Mouse (Mus musculus) embryonic facial prominence, embryonic 11.5 days (tissue): ENCODE data around the gene Nlgn3. TPM values are rescaled to one million over a fixed set of nuclear protein-coding genes. Genes with fewer than 3 reads are reported as not detected.
A peak's percentile ranks its signal among the peaks of the same experiment; 100 is the strongest.

Experiments
- ATAC-seq: fragments of 200-750 bp; cut with Nextera tagmentation; replicated peaks from 2 replicates; pipeline ENCODE4 v1.8.0; 2017; ENCODE audit warnings: low read depth; ENCODE audit not compliant: insufficient number of reproducible peaks, low FRiP score, low TSS enrichment
- DNase-seq: peaks from one replicate; pipeline ENCODE4 v3.0.0-alpha.2; 2015; ENCODE audit warnings: low spot score
- H3K27ac ChIP-seq: fragments of 300-500 bp; sonication (generic); replicated peaks from 2 replicates; pipeline ENCODE4 v1.5.1; 2014; ENCODE audit warnings: mild to moderate bottlenecking, low read depth, low read length, control low read depth
- H3K27me3 ChIP-seq: fragments of 300-500 bp; sonication (generic); 2 replicates; pipeline ENCODE4 v1.6.1; 2014; ENCODE audit warnings: mild to moderate bottlenecking, low read length, moderate library complexity, mixed read lengths; ENCODE audit not compliant: control insufficient read depth, insufficient read depth
- H3K36me3 ChIP-seq: fragments of 300-500 bp; sonication (generic); replicated peaks from 2 replicates; pipeline ENCODE4 v1.6.1; 2014; ENCODE audit warnings: low read depth, mild to moderate bottlenecking, low read length, moderate library complexity, mixed read lengths; ENCODE audit not compliant: control insufficient read depth, insufficient read depth
- H3K4me1 ChIP-seq: fragments of 300-500 bp; sonication (generic); 2 replicates; pipeline ENCODE4 v1.6.1; 2014; ENCODE audit warnings: low read length, mixed read lengths; ENCODE audit not compliant: control insufficient read depth, insufficient read depth
- H3K4me2 ChIP-seq: fragments of 300-500 bp; sonication (generic); 2 replicates; pipeline ENCODE4 v1.6.1; 2014; ENCODE audit warnings: low read depth, mild to moderate bottlenecking, control low read depth, low read length, moderate library complexity
- H3K4me3 ChIP-seq: fragments of 300-500 bp; sonication (generic); 2 replicates; pipeline ENCODE4 v1.5.1; 2014; ENCODE audit warnings: low read depth, low read length, control low read depth
- H3K9ac ChIP-seq: fragments of 300-500 bp; sonication (generic); replicated peaks from 2 replicates; pipeline ENCODE4 v1.6.1; 2014; ENCODE audit warnings: mild to moderate bottlenecking, control low read depth, low read length
- H3K9me3 ChIP-seq: fragments of 300-500 bp; sonication (generic); replicated peaks from 2 replicates; pipeline ENCODE4 v1.6.1; 2016; ENCODE audit warnings: mild to moderate bottlenecking, low read length, inconsistent platforms, mixed read lengths; ENCODE audit not compliant: control insufficient read depth
- whole genome bisulfite sequencing: fragments of 180-500 bp; shearing (Covaris S2); extraction: QIAGEN DNeasy Blood & Tissue Kit; methylation state at CpG from one replicate; pipeline ENCODE4 v1.1.7; 2014; 5-methylcytosine and 5-hydroxymethylcytosine counted together
- polyA plus RNA-seq: library from polyadenylated mRNA; unstranded; fragments of >200 nt; fragmentation: Nextera tagmentation; extraction: Ambion mirVana; gene quantifications from 2 replicates; pipeline ENCODE4 v1.2.1, GENCODE M21; 2014

Nlgn3 gene
- polyA plus RNA-seq, 1 experiment from 2014 or later = 14.2 TPM

DNA sequence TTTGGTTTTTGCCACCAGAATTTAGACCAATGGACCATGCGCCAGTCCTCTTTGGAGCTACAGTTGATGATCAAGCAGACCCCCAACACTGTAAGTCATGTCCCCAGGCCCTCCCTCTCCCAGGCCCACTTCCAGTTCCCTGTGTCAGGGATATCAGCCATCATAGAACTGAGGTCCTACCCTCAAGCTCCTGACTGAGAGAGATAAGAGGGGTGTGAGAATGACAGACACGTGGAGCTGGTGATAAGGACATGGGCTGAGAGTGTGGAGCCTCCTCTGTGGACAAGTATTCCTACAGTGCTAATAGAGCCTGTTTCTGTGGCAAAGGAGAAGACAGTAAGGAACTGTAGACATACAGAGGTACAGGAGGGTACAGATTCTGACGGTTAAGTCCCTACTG, 11.4 kb upstream of the Nlgn3 start:
- ATAC-seq (no peak), DNase-seq (no peak)
- Histone ChIP-seq H3K4me2 (no peak overlapping the region), H3K9me3 (no peaks in the 10 kb centered on the region), H3K27me3 (no peaks in the 10 kb centered on the region), H3K9ac (no peak overlapping the region), H3K36me3 (no peaks in the 10 kb centered on the region; the same call in 1 of the 2 replicates), H3K4me1 (no peaks in the 10 kb centered on the region), H3K4me3 (no peak overlapping the region), H3K27ac (no peak overlapping the region)
- 96% methylated on average over 3 of the region's 3 CpGs for whole genome bisulfite sequencing

DNA sequence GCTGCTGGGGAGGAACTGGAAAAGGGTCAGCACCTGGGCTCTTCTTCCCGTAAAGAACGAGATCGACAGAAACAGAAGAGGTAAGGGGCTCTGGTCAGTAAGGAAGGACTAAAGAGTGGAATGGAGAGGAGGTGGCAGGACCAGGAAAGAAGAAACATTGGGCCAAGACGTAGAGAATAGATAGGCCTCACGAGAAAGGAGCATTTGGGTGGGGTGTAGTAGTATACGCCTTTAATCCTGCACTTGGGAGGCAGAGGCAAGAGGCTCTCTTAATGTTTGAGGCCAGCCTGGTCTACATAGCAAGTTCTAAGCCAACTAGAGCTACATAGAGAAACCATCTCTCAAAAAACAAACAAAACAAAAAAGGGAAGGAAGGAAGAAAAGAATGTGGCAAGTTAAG, 10.5 kb upstream of the Nlgn3 start:
- H3K9ac ChIP-seq = no peak overlapping the region
- 92% methylated on average over 6 of the region's 6 CpGs for WGBS
- ATAC-seq = no peak
- H3K9me3 ChIP-seq = no peaks in the 10 kb centered on the region
- DNase-seq = no peak
- H3K36me3 ChIP-seq = no peaks in the 10 kb centered on the region; the same call in 1 of the 2 replicates
- no peaks in the 10 kb centered on the region for H3K4me1 ChIP-seq
- H3K4me3 ChIP-seq = no peak overlapping the region
- no peaks in the 10 kb centered on the region for H3K27me3 ChIP-seq
- no peak overlapping the region for H3K4me2 ChIP-seq
- no peak overlapping the region for H3K27ac ChIP-seq

DNA sequence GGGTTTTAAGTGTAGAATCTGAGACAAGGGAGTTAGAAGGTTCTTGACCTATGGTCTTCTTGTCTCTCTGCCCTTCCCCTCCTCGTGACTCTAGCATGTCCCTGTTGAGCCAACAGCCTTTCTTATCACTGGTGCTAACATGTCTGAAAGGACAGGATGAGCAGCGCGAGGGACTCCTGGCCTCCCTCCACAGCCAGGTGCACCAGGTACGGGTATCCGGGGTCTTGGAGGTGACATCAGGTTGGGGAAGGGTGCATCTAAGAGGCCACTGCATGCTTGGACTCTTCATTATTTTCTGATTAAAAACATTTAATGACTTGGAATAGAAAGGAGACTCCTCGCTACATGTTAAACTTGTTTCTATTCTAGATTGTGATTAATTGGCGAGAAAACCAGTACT, 9.9 kb upstream of the Nlgn3 start:
- Histone ChIP-seq H3K9ac (no peak overlapping the region), H3K9me3 (no peaks in the 10 kb centered on the region), H3K27me3 (no peaks in the 10 kb centered on the region), H3K27ac (no peak overlapping the region), H3K36me3 (no peaks in the 10 kb centered on the region; the same call in 1 of the 2 replicates), H3K4me1 (no peaks in the 10 kb centered on the region), H3K4me2 (no peak overlapping the region), H3K4me3 (no peak overlapping the region)
- no peak for ATAC-seq
- DNase-seq = no peak
- WGBS = 91% methylated on average over 7 of the region's 7 CpGs

DNA sequence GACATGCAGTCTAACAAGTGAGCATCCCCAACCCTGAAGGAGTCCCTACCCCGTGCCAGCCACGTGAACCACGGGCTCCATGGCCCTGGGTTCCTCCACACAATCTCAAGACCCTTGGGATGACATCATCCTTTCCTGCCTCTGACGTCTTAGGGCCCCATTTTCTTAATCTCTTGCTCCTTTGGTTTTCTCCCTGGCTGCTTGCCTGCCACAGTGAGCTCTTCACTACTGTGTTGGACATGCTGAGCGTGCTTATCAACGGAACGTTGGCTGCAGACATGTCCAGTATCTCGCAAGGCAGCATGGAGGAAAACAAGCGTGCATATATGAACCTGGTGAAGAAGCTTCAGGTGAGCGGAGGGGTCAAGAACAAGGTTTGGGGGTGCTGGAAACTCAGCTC, 8.9 kb upstream of the Nlgn3 start:
- no peak overlapping the region for H3K9ac ChIP-seq
- no peak overlapping the region for H3K4me2 ChIP-seq
- H3K36me3 ChIP-seq = no peaks in the 10 kb centered on the region; the same call in 1 of the 2 replicates
- H3K27me3 ChIP-seq = no peaks in the 10 kb centered on the region
- DNase-seq = no peak
- no peaks in the 10 kb centered on the region for H3K9me3 ChIP-seq
- WGBS = 89% methylated on average over 10 of the region's 10 CpGs
- no peak for ATAC-seq
- no peak overlapping the region for H3K4me3 ChIP-seq
- H3K27ac ChIP-seq = no peak overlapping the region
- no peaks in the 10 kb centered on the region for H3K4me1 ChIP-seq

DNA sequence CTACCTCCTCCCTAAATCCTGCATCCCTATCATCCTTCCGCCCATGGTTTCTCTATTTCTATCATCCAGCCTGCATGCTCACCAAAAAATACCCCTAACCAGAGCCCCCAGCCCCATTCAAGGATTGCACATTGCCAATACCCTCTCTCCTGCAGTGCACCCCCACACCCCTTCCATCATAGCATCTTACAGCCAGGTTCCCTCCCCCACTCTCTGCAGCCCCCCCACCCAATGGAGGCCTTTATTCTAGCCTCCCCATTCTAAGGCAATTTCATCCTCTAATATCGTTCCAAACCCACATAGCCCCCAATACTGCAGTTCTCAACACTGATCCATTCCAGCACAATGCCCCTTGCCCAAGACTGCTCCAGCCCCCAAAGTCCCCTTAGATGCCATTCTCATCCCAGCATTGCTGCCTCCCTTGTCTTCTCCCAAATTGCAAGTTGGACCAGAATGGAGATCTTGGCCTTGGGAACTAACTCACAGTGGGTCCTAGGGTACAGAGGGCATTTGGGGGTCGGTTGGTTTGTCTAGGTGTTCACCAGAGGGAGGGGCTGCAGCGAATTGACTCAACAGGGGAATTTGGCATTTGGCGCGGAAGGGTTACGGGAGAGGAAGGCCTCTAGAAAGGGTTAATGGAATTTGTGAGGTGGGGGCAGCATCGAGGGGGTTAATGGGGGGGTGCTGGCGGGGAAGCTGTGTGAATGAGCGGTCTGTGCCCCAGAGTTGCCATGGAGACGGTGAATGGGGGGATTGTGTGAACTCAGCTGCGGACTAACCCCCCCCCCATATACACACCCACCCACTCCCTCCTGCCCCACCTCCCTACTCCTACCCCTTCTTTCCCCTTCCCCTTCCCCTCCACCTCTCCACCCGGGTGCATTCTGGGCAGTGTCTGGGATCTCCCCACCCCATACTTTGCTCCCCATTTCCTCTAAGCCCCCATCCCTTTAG, 782 bp downstream of the Nlgn3 start:
- Histone ChIP-seq H3K4me2 (peak overlapping the region; percentile 44), H3K9me3 (no peaks in the 10 kb centered on the region), H3K4me3 (peak overlapping the region; percentile 36), H3K9ac (peak overlapping the region; percentile 41), H3K27ac (no peak overlapping the region), H3K36me3 (no peaks in the 10 kb centered on the region), H3K4me1 (no peaks in the 10 kb centered on the region), H3K27me3 (no peaks in the 10 kb centered on the region)
- WGBS = 25% methylated on average over 10 of the region's 13 CpGs
- peak; percentile 84 for ATAC-seq
- peak; percentile 61 for DNase-seq

DNA sequence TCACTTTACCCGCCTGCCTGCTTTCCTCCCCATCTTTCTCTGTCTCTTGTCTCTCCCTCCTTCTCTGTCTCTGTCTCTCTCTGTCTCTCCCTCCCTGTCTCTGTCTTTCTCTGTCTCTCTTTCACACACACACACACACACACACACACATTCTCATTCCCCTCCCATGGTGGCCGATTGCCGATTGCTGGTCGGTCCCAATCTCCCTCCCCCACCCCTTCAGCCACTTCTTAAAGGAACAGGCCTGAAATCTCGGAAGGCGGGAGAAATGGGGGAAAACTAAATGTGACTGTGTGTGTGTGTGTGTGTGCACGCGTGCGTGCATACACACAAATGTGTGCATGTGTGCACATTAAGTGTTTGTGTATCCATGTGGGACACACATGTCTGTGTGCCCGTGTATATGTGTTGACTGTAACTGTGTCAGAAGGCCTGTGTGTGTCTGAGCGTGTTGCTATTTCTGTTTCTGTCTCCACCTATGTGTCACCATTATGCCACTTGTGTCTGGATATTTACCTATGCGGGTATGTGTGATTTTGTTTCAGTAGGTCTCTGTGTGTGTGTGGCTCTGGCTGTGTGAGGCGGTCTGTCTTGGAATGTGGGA, 1.6 kb downstream of the Nlgn3 start:
- Histone ChIP-seq H3K9me3 (no peaks in the 10 kb centered on the region), H3K4me1 (no peaks in the 10 kb centered on the region), H3K36me3 (no peaks in the 10 kb centered on the region), H3K27me3 (no peaks in the 10 kb centered on the region), H3K4me3 (peak overlapping the region; percentile 36), H3K27ac (peak overlapping the region; percentile 41; the same call in 1 of the 2 replicates), H3K4me2 (peak overlapping the region; percentile 29), H3K9ac (peak overlapping the region; percentile 9; the same call in 1 of the 2 replicates)
- peak; percentile 63 for DNase-seq
- 25% methylated on average over 13 of the region's 13 CpGs for WGBS
- peak; percentile 50; the same call in 1 of the 2 replicates for ATAC-seq

DNA sequence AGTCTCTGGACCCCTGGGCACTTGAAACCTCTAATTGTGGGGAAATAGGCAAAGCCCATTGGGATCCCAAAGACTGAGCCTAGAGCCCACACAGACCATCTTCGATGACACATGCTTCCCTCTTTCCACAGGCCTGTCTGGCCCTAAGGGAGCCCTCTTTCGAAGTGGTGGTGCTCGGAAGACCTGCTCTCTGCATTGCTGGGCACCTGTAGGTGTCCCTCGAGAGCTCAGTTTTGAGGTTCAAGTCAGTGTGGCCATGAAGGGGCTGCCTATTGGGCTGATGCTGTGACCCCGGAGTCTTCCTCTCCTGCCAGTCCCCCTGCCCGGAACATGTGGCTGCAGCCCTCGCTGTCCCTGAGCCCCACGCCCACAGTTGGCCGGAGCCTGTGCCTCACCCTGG, 2.7 kb downstream of the Nlgn3 start:
- ATAC-seq = no peak
- Histone ChIP-seq H3K4me2 (no peak overlapping the region), H3K9ac (no peak overlapping the region), H3K4me3 (no peak overlapping the region), H3K36me3 (no peaks in the 10 kb centered on the region), H3K27ac (no peak overlapping the region), H3K4me1 (no peaks in the 10 kb centered on the region), H3K9me3 (no peaks in the 10 kb centered on the region), H3K27me3 (no peaks in the 10 kb centered on the region)
- 71% methylated on average over 9 of the region's 9 CpGs for WGBS
- DNase-seq = no peak

DNA sequence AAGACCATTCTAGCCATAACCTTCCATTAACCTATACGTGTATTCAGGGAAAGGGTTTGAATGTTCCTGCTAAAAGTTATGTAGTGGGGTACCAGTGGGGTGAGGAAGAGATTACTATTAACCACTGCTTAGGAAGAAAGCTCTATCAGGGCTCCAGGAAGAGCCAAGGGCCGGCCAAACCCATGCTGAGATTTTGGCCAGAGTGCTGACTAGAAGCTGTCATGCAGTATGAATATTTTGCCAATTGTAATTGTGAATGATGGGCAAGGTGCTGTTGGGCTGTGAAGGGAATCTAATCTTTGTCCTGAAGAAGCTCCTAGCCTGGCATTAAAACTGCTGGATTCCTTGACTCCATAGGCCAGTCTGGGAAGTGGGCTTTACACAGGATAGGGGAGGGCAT, 5.7 kb downstream of the Nlgn3 start:
- 53% methylated on average over 2 of the region's 2 CpGs for WGBS
- H3K9me3 ChIP-seq = no peaks in the 10 kb centered on the region
- no peak for ATAC-seq
- H3K36me3 ChIP-seq = no peaks in the 10 kb centered on the region
- no peak overlapping the region for H3K9ac ChIP-seq
- H3K4me3 ChIP-seq = no peak overlapping the region
- no peak for DNase-seq
- no peak overlapping the region for H3K27ac ChIP-seq
- no peak overlapping the region for H3K4me2 ChIP-seq
- no peaks in the 10 kb centered on the region for H3K27me3 ChIP-seq
- H3K4me1 ChIP-seq = no peaks in the 10 kb centered on the region
